Mouse (Mus musculus): ENCODE data around the gene Shbg. TPM values are rescaled to one million over a fixed set of nuclear protein-coding genes. Genes with fewer than 3 reads are reported as not detected.

The Shbg gene
- polyA plus RNA-seq, 1 experiment = 16.4 TPM

- Histone ChIP-seq H3K27ac (ENCODE audit: control insufficient read depth, insufficient read depth, low read depth, low read length) (peak overlapping the region; percentile 89), H3K36me3 (ENCODE audit: control insufficient read depth, insufficient read depth, low read length) (no peaks in the 10 kb centered on the region; the same call in 1 of the 2 replicates), H3K4me3 (ENCODE audit: control insufficient read depth, low read depth, low read length) (peak overlapping the region; percentile 91), H3K4me1 (ENCODE audit: control insufficient read depth, insufficient read depth, low read length) (peaks cover 16% of the 10 kb centered on the region), H3K27me3 (ENCODE audit: control insufficient read depth, insufficient read depth, low read length) (no peaks in the 10 kb centered on the region)
- TF ChIP-seq CTCF (IDR thresholded peaks at IDR 0.05; ENCODE audit: control insufficient read depth, insufficient read depth, insufficient replicate concordance, low read depth, low read length) (peak; percentile 97), POLR2A (IDR thresholded peaks at IDR 0.05; ENCODE audit: control insufficient read depth, low read depth, low read length) (peak; percentile 60; the same call in 1 of the 2 replicates)
Observed at GRCm38 (mm10) chr11:69579128-69580017, 38.3 kb downstream of the Shbg start.

GRCm38 (mm10) chr11:69578301-69578700 lies 39.4 kb downstream of the Shbg start:
- Histone ChIP-seq H3K27ac (ENCODE audit: control insufficient read depth, insufficient read depth, low read depth, low read length) (peak overlapping the region; percentile 65), H3K4me1 (ENCODE audit: control insufficient read depth, insufficient read depth, low read length) (peaks cover 16% of the 10 kb centered on the region), H3K27me3 (ENCODE audit: control insufficient read depth, insufficient read depth, low read length) (no peaks in the 10 kb centered on the region), H3K4me3 (ENCODE audit: control insufficient read depth, low read depth, low read length) (peak overlapping the region; percentile 91), H3K36me3 (ENCODE audit: control insufficient read depth, insufficient read depth, low read length) (peaks cover 1% of the 10 kb centered on the region; the same call in 1 of the 2 replicates)
- no peak for TF ChIP-seq POLR2A (IDR thresholded peaks at IDR 0.05; ENCODE audit: control insufficient read depth, low read depth, low read length)
- no peak for TF ChIP-seq CTCF (IDR thresholded peaks at IDR 0.05; ENCODE audit: control insufficient read depth, insufficient read depth, insufficient replicate concordance, low read depth, low read length)

- Histone ChIP-seq H3K4me1 (ENCODE audit: control insufficient read depth, insufficient read depth, low read length) (peaks cover 9% of the 10 kb centered on the region), H3K27ac (ENCODE audit: control insufficient read depth, insufficient read depth, low read depth, low read length) (no peak overlapping the region), H3K4me3 (ENCODE audit: control insufficient read depth, low read depth, low read length) (no peak overlapping the region), H3K27me3 (ENCODE audit: control insufficient read depth, insufficient read depth, low read length) (no peaks in the 10 kb centered on the region), H3K36me3 (ENCODE audit: control insufficient read depth, insufficient read depth, low read length) (peaks cover 1% of the 10 kb centered on the region; the same call in 1 of the 2 replicates)
- no peak for TF ChIP-seq POLR2A (IDR thresholded peaks at IDR 0.05; ENCODE audit: control insufficient read depth, low read depth, low read length)
- no peak for TF ChIP-seq CTCF (IDR thresholded peaks at IDR 0.05; ENCODE audit: control insufficient read depth, insufficient read depth, insufficient replicate concordance, low read depth, low read length)
Observed at GRCm38 (mm10) chr11:69576307-69576706, 41.4 kb downstream of the Shbg start.

- Histone ChIP-seq H3K4me1 (ENCODE audit: control insufficient read depth, insufficient read depth, low read length) (peaks cover 9% of the 10 kb centered on the region), H3K36me3 (ENCODE audit: control insufficient read depth, insufficient read depth, low read length) (peaks cover 1% of the 10 kb centered on the region; the same call in 1 of the 2 replicates), H3K4me3 (ENCODE audit: control insufficient read depth, low read depth, low read length) (no peak overlapping the region), H3K27me3 (ENCODE audit: control insufficient read depth, insufficient read depth, low read length) (no peaks in the 10 kb centered on the region), H3K27ac (ENCODE audit: control insufficient read depth, insufficient read depth, low read depth, low read length) (no peak overlapping the region)
- TF ChIP-seq CTCF (IDR thresholded peaks at IDR 0.05; ENCODE audit: control insufficient read depth, insufficient read depth, insufficient replicate concordance, low read depth, low read length) (no peak), POLR2A (IDR thresholded peaks at IDR 0.05; ENCODE audit: control insufficient read depth, low read depth, low read length) (no peak)
Observed at GRCm38 (mm10) chr11:69575220-69575619, 42.5 kb downstream of the Shbg start.

- peaks cover 6% of the 10 kb centered on the region for H3K4me1 ChIP-seq (ENCODE audit: control insufficient read depth, insufficient read depth, low read length)
- TF ChIP-seq POLR2A (IDR thresholded peaks at IDR 0.05; ENCODE audit: control insufficient read depth, low read depth, low read length) (no peak), CTCF (IDR thresholded peaks at IDR 0.05; ENCODE audit: control insufficient read depth, insufficient read depth, insufficient replicate concordance, low read depth, low read length) (no peak)
- H3K4me3 ChIP-seq (ENCODE audit: control insufficient read depth, low read depth, low read length) = no peak overlapping the region
- no peaks in the 10 kb centered on the region; the same call in 1 of the 2 replicates for H3K36me3 ChIP-seq (ENCODE audit: control insufficient read depth, insufficient read depth, low read length)
- no peak overlapping the region for H3K27ac ChIP-seq (ENCODE audit: control insufficient read depth, insufficient read depth, low read depth, low read length)
- H3K27me3 ChIP-seq (ENCODE audit: control insufficient read depth, insufficient read depth, low read length) = no peaks in the 10 kb centered on the region
Observed at GRCm38 (mm10) chr11:69565131-69565530, 52.6 kb downstream of the Shbg start.

Other genes starting within 250 kb of the Shbg start
- 49.4 and 52.5 TPM in 2 replicates for gene Chd3, start 248.5 kb downstream of the Shbg start, polyA plus RNA-seq (2012; rRNA removed)
- gene Naa38, start 222.4 kb downstream of the Shbg start, polyA plus RNA-seq (2012; rRNA removed) = 325 and 343 TPM in 2 replicates
- gene Cyb5d1, start 222.3 kb downstream of the Shbg start, polyA plus RNA-seq (2012; rRNA removed) = 35.3 and 42.5 TPM in 2 replicates
- 2.0 and 2.4 TPM in 2 replicates for gene Tmem88, start 219.7 kb downstream of the Shbg start, polyA plus RNA-seq (2012; rRNA removed)
- 8.0 and 8.6 TPM in 2 replicates for gene Kdm6b, start 204.2 kb downstream of the Shbg start, polyA plus RNA-seq (2012; rRNA removed)
- gene Dnah2, start 68.8 kb downstream of the Shbg start, polyA plus RNA-seq (2012; rRNA removed) = 39.3 and 42.7 TPM in 2 replicates
- 2.7 and 3.3 TPM in 2 replicates for gene Efnb3, start 57.7 kb downstream of the Shbg start, polyA plus RNA-seq (2012; rRNA removed)
- gene Wrap53, start 37.6 kb downstream of the Shbg start, polyA plus RNA-seq (2012; rRNA removed) = 9.5 and 9.7 TPM in 2 replicates
- gene Trp53, start 37.5 kb downstream of the Shbg start, polyA plus RNA-seq (2012; rRNA removed) = 22.1 TPM in 2 replicates
- gene Atp1b2, start 12.0 kb downstream of the Shbg start, polyA plus RNA-seq (2012; rRNA removed) = 27.9 and 40.5 TPM in 2 replicates
- 7.0 and 9.4 TPM in 2 replicates for gene Sat2, start 4.1 kb upstream of the Shbg start, polyA plus RNA-seq (2012; rRNA removed)
- gene Fxr2, start 15.1 kb upstream of the Shbg start, polyA plus RNA-seq (2012; rRNA removed) = 63.3 and 69.1 TPM in 2 replicates
- gene Sox15, start 37.4 kb upstream of the Shbg start, polyA plus RNA-seq (2012; rRNA removed) = 0.25 and 0.38 TPM in 2 replicates
- 41.9 and 42.5 TPM in 2 replicates for gene Mpdu1, start 44.7 kb upstream of the Shbg start, polyA plus RNA-seq (2012; rRNA removed)
- 3.9 and 4.4 TPM in 2 replicates for gene Cd68, start 48.2 kb upstream of the Shbg start, polyA plus RNA-seq (2012; rRNA removed)
- 166 and 210 TPM in 2 replicates for gene Eif4a1, start 54.5 kb upstream of the Shbg start, polyA plus RNA-seq (2012; rRNA removed)
- 54.7 and 67.6 TPM in 2 replicates for gene Senp3, start 64.2 kb upstream of the Shbg start, polyA plus RNA-seq (2012; rRNA removed)
- gene Tnfsf13, start 67.9 kb upstream of the Shbg start, polyA plus RNA-seq (2012; rRNA removed) = 4.2 and 5.6 TPM in 2 replicates
- 2.9 and 3.3 TPM in 2 replicates for gene Tnfsf12, start 77.9 kb upstream of the Shbg start, polyA plus RNA-seq (2012; rRNA removed)
- gene Tnfsfm13, start 78.2 kb upstream of the Shbg start, polyA plus RNA-seq (2012; rRNA removed) = 1.3 and 1.9 TPM in 2 replicates
- 54.7 and 75.8 TPM in 2 replicates for gene Polr2a, start 140.7 kb upstream of the Shbg start, polyA plus RNA-seq (2012; rRNA removed)
- gene Slc35g3, start 144.1 kb upstream of the Shbg start, polyA plus RNA-seq (2012; rRNA removed) = 210 and 236 TPM in 2 replicates
- 5.1 and 6.0 TPM in 2 replicates for gene Zbtb4, start 148.0 kb upstream of the Shbg start, polyA plus RNA-seq (2012; rRNA removed)
- 0.79 and 1.2 TPM in 2 replicates for gene Chrnb1, start 178.0 kb upstream of the Shbg start, polyA plus RNA-seq (2012; rRNA removed)
- 2.7 and 3.2 TPM in 2 replicates for gene Fgf11, start 184.0 kb upstream of the Shbg start, polyA plus RNA-seq (2012; rRNA removed)
- 0.52 and 0.79 TPM in 2 replicates for gene Tmem102, start 187.7 kb upstream of the Shbg start, polyA plus RNA-seq (2012; rRNA removed)
- 136 and 193 TPM in 2 replicates for gene Gm39566, start 197.4 kb upstream of the Shbg start, polyA plus RNA-seq (2012; rRNA removed)
- 758 and 858 TPM in 2 replicates for gene Spem2, start 200.6 kb upstream of the Shbg start, polyA plus RNA-seq (2012; rRNA removed)
- gene Spem1, start 204.3 kb upstream of the Shbg start, polyA plus RNA-seq (2012; rRNA removed) = 1,704 and 1,758 TPM in 2 replicates
- 2.4 and 2.7 TPM in 2 replicates for gene Nlgn2, start 219.9 kb upstream of the Shbg start, polyA plus RNA-seq (2012; rRNA removed)
- gene Tmem256, start 220.6 kb upstream of the Shbg start, polyA plus RNA-seq (2012; rRNA removed) = 21.9 and 22.7 TPM in 2 replicates
- gene Plscr3, start 228.5 kb upstream of the Shbg start, polyA plus RNA-seq (2012; rRNA removed) = 6.5 and 8.5 TPM in 2 replicates
- gene Tnk1, start 240.8 kb upstream of the Shbg start, polyA plus RNA-seq (2012; rRNA removed) = 1.6 and 1.9 TPM in 2 replicates